Mouse (Mus musculus): Measurements from ENCODE around the gene Tnfsf9.

DNA sequence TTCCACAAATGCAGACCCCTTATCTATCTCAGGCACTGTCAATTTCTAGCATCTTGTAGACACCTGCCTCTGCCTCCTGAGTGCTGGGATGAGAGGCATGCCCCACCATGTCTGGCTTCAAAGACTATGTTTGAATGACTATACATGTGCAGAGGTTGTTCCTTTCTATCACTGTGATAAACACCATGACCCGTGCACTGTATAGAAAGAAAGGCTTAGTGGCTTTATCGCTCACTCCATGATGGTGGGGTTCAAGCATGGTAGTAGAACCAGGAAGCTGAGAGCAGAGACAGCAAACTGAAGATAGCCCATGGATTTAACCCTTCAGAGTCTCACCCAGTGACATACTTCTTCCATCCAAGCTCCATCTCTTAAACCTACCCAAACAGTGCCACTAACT is 29.6 kb downstream of the Tnfsf9 start:
- TF ChIP-seq MYOG (IDR thresholded peaks at IDR 0.05; ENCODE audit: control insufficient read depth in 1 of 3, insufficient read depth in 1 of 3, insufficient read length in 2 of 3, low read depth in 2 of 3) (no peak), MAX (IDR thresholded peaks at IDR 0.05; ENCODE audit: low read depth) (no peak), MYOD1 (IDR thresholded peaks at IDR 0.05; ENCODE audit: control insufficient read depth in 1 of 3, insufficient read length in 2 of 3, low read depth in 2 of 3) (no peak), POLR2AphosphoS2 (IDR thresholded peaks at IDR 0.05; ENCODE audit: insufficient read length, low read depth) (no peak), CEBPB (IDR thresholded peaks at IDR 0.05; ENCODE audit: insufficient read depth, poor library complexity, severe bottlenecking) (no peak), REST (IDR thresholded peaks at IDR 0.05; ENCODE audit: insufficient read depth, insufficient read length) (no peak)
